Mouse (Mus musculus): ENCODE data around the gene 6430548M08Rik. TPM values are rescaled to one million over a fixed set of nuclear protein-coding genes. Genes with fewer than 3 reads are reported as not detected.

Gene 6430548M08Rik
- polyA plus RNA-seq, 1 experiment from 2014 or later = 2.2 TPM

DNA sequence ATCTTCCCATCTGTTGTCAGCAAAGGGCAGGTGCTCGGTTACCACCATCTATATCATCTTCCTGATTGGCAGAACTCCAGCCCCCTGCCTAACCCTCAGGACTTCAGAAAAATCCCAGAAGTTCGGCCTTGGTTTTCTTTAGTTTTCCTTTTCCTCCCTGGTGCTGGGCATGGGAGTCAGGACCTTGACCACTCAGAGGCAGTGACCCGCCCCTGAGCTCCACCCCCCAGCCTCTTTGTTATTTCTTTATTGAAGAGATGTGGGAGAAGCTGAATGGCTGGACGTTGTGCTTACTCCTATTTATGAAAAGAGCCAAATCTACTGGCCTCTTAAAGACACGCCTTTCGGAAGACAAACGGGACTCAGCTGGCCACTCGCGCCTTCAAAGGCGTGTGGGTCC, 646 bp upstream of the 6430548M08Rik start:
- H3K36me3 ChIP-seq = no peaks in the 10 kb centered on the region
- H3K27ac ChIP-seq = peak overlapping the region; percentile 65
- H3K27me3 ChIP-seq (ENCODE audit: low read depth, poor library complexity, severe bottlenecking) = peaks cover 54% of the 10 kb centered on the region
- peak overlapping the region; percentile 77 for H3K4me3 ChIP-seq
- H3K9me3 ChIP-seq (replicated peaks) = no peaks in the 10 kb centered on the region
- no peak for DNase-seq (ENCODE audit: low spot score)
- WGBS = 7% methylated on average over 10 of the region's 10 CpGs
- peaks cover 27% of the 10 kb centered on the region for H3K4me1 ChIP-seq

GRCm38 (mm10) chr8:120114315-120114841, 426 bp downstream of the 6430548M08Rik start:
- Histone ChIP-seq H3K36me3 (no peaks in the 10 kb centered on the region), H3K27ac (peak overlapping the region; percentile 65; the same call in 1 of the 2 replicates), H3K4me1 (peaks cover 21% of the 10 kb centered on the region), H3K9me3 (replicated peaks) (no peaks in the 10 kb centered on the region), H3K4me3 (peak overlapping the region; percentile 77), H3K27me3 (ENCODE audit: low read depth, poor library complexity, severe bottlenecking) (peaks cover 63% of the 10 kb centered on the region)
- WGBS = 2% methylated on average over 46 of the region's 46 CpGs
- DNase-seq (ENCODE audit: low spot score) = no peak

DNA sequence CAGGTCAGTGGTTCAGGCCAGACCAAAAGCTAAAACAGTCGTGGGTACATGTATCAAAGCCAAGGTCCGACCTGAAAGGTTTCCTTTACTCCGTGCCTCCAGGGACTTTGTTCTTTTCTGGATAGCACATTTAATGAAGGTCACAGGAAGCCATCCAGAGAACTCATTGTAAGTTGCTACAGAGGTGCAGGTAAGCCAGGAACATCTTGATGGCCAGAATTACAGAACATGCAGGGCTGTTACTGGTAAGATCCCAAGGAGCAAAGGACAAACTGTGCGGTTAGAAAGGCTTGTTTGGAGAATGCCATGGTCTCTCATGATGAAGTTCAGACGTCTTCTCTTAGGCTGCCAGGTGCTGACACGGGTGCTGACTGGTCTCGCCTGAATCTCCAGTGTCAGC, 2.6 kb downstream of the 6430548M08Rik start:
- Histone ChIP-seq H3K9me3 (replicated peaks) (no peaks in the 10 kb centered on the region), H3K36me3 (no peaks in the 10 kb centered on the region), H3K4me1 (peaks cover 21% of the 10 kb centered on the region), H3K4me3 (no peak overlapping the region), H3K27ac (no peak overlapping the region), H3K27me3 (ENCODE audit: low read depth, poor library complexity, severe bottlenecking) (peaks cover 78% of the 10 kb centered on the region)
- 75% methylated on average over 7 of the region's 7 CpGs for WGBS
- DNase-seq (ENCODE audit: low spot score) = no peak

DNA sequence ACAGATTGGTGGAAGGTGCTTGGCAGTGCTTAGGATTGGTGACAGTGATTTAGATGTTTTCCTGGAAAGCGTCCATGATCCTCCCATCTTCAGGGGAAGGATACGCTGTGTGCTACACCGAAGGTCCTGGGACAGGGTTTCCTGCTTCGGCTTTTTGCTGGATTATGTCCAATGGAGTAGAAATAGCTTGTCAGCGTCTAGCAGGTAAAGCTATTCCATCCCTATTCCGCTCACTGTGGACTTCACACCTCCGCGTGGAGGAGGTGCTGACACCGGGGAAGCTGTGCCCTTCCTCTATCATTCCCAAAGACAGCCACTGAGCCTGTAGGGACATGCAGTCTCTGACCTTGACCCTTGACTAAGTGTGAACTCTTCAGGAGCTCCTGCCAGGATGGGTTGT, 4.2 kb downstream of the 6430548M08Rik start:
- Histone ChIP-seq H3K9me3 (replicated peaks) (no peaks in the 10 kb centered on the region), H3K4me3 (no peak overlapping the region), H3K36me3 (no peaks in the 10 kb centered on the region), H3K27ac (no peak overlapping the region), H3K27me3 (ENCODE audit: low read depth, poor library complexity, severe bottlenecking) (peaks cover 69% of the 10 kb centered on the region), H3K4me1 (peaks cover 16% of the 10 kb centered on the region)
- 88% methylated on average over 9 of the region's 9 CpGs for WGBS
- no peak for DNase-seq (ENCODE audit: low spot score)

- Histone ChIP-seq H3K36me3 (no peaks in the 10 kb centered on the region), H3K9me3 (replicated peaks) (no peaks in the 10 kb centered on the region), H3K27ac (no peak overlapping the region), H3K4me1 (peaks cover 9% of the 10 kb centered on the region), H3K4me3 (no peak overlapping the region), H3K27me3 (ENCODE audit: low read depth, poor library complexity, severe bottlenecking) (peaks cover 69% of the 10 kb centered on the region)
- 79% methylated on average over 5 of the region's 5 CpGs for WGBS
- no peak for DNase-seq (ENCODE audit: low spot score)
Measured at GRCm38 (mm10) chr8:120118847-120119246, 4.9 kb downstream of the 6430548M08Rik start.

- 72% methylated on average over 3 of the region's 3 CpGs for WGBS
Measured at GRCm38 (mm10) chr8:120119429-120119828, 5.5 kb downstream of the 6430548M08Rik start.

GRCm38 (mm10) chr8:120119931-120120330, 6.0 kb downstream of the 6430548M08Rik start:
- H3K27me3 ChIP-seq (ENCODE audit: low read depth, poor library complexity, severe bottlenecking) = peaks cover 58% of the 10 kb centered on the region
- no peak overlapping the region for H3K27ac ChIP-seq
- DNase-seq (ENCODE audit: low spot score) = no peak
- H3K36me3 ChIP-seq = no peaks in the 10 kb centered on the region
- H3K4me1 ChIP-seq = peaks cover 3% of the 10 kb centered on the region; the same call in 1 of the 2 replicates
- H3K4me3 ChIP-seq = no peak overlapping the region
- 86% methylated on average over 6 of the region's 6 CpGs for WGBS
- no peaks in the 10 kb centered on the region for H3K9me3 ChIP-seq (replicated peaks)

More at GRCm38 (mm10) chr8:120119429-120119828, 5.5 kb downstream of the 6430548M08Rik start:
- Histone ChIP-seq H3K4me3 (no peak overlapping the region), H3K27ac (no peak overlapping the region), H3K9me3 (replicated peaks) (no peaks in the 10 kb centered on the region), H3K27me3 (ENCODE audit: low read depth, poor library complexity, severe bottlenecking) (peaks cover 63% of the 10 kb centered on the region), H3K36me3 (no peaks in the 10 kb centered on the region), H3K4me1 (peaks cover 4% of the 10 kb centered on the region)
- no peak for DNase-seq (ENCODE audit: low spot score)

- DNase-seq (ENCODE audit: low spot score) = no peak
- Histone ChIP-seq H3K9me3 (replicated peaks) (no peaks in the 10 kb centered on the region), H3K36me3 (no peaks in the 10 kb centered on the region), H3K27ac (no peak overlapping the region), H3K4me3 (no peak overlapping the region), H3K27me3 (ENCODE audit: low read depth, poor library complexity, severe bottlenecking) (peaks cover 48% of the 10 kb centered on the region), H3K4me1 (peaks cover 9% of the 10 kb centered on the region; the same call in 1 of the 2 replicates)
- 73% methylated on average over 5 of the region's 5 CpGs for WGBS
Measured at GRCm38 (mm10) chr8:120120951-120121350, 7.0 kb downstream of the 6430548M08Rik start.

- Histone ChIP-seq H3K9me3 (replicated peaks) (no peaks in the 10 kb centered on the region), H3K4me3 (no peak overlapping the region), H3K36me3 (no peaks in the 10 kb centered on the region), H3K27me3 (ENCODE audit: low read depth, poor library complexity, severe bottlenecking) (peaks cover 35% of the 10 kb centered on the region), H3K4me1 (peaks cover 28% of the 10 kb centered on the region), H3K27ac (no peak overlapping the region)
- no peak for DNase-seq (ENCODE audit: low spot score)
- 37% methylated on average over 6 of the region's 6 CpGs for WGBS
Measured at GRCm38 (mm10) chr8:120124261-120124660, 10.3 kb downstream of the 6430548M08Rik start.

- Histone ChIP-seq H3K4me3 (no peak overlapping the region), H3K4me1 (peaks cover 35% of the 10 kb centered on the region), H3K36me3 (no peaks in the 10 kb centered on the region), H3K9me3 (replicated peaks) (no peaks in the 10 kb centered on the region), H3K27me3 (ENCODE audit: low read depth, poor library complexity, severe bottlenecking) (peaks cover 29% of the 10 kb centered on the region), H3K27ac (no peak overlapping the region)
- WGBS = 73% methylated on average over 7 of the region's 7 CpGs
- DNase-seq (ENCODE audit: low spot score) = no peak
Measured at GRCm38 (mm10) chr8:120124836-120125389, 11.0 kb downstream of the 6430548M08Rik start.

GRCm38 (mm10) chr8:120126357-120127161, 12.6 kb downstream of the 6430548M08Rik start:
- peaks cover 19% of the 10 kb centered on the region; the same call in 1 of the 2 replicates for H3K27me3 ChIP-seq (ENCODE audit: low read depth, poor library complexity, severe bottlenecking)
- H3K4me3 ChIP-seq = no peak overlapping the region
- H3K9me3 ChIP-seq (replicated peaks) = no peaks in the 10 kb centered on the region
- no peak for DNase-seq (ENCODE audit: low spot score)
- peak overlapping the region; percentile 58 for H3K27ac ChIP-seq
- WGBS = 53% methylated on average over 14 of the region's 14 CpGs
- peaks cover 37% of the 10 kb centered on the region for H3K4me1 ChIP-seq
- H3K36me3 ChIP-seq = no peaks in the 10 kb centered on the region

DNA sequence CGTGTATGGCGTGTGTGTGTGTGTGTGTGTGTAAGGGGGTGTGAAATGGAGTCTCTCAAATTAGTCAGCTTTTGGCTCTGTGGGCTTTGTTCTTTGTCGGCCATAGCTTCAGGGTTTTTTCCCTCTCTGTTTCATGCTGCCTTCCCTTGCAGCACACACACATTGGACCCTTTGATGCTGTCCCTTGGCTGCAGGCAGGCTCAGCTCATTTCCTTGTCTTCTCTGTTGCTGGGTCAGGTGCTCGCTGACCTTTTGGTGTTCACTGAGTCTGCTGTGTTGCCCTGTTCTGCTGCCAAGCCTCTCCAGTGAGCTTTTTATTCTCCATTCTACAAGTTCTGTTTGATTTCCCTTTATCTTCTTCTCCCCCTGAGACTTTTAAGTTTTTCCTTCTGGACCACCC, 15.6 kb downstream of the 6430548M08Rik start:
- Histone ChIP-seq H3K27ac (peak overlapping the region; percentile 19; the same call in 1 of the 2 replicates), H3K27me3 (ENCODE audit: low read depth, poor library complexity, severe bottlenecking) (peaks cover 27% of the 10 kb centered on the region; the same call in 1 of the 2 replicates), H3K4me1 (peaks cover 37% of the 10 kb centered on the region), H3K36me3 (no peaks in the 10 kb centered on the region), H3K4me3 (no peak overlapping the region), H3K9me3 (replicated peaks) (no peaks in the 10 kb centered on the region)
- no peak for DNase-seq (ENCODE audit: low spot score)
- WGBS = 69% methylated on average over 4 of the region's 4 CpGs

- no peak for DNase-seq (ENCODE audit: low spot score)
- Histone ChIP-seq H3K27me3 (ENCODE audit: low read depth, poor library complexity, severe bottlenecking) (peaks cover 25% of the 10 kb centered on the region; the same call in 1 of the 2 replicates), H3K9me3 (replicated peaks) (no peaks in the 10 kb centered on the region), H3K4me3 (no peak overlapping the region), H3K36me3 (no peaks in the 10 kb centered on the region), H3K4me1 (peaks cover 26% of the 10 kb centered on the region), H3K27ac (no peak overlapping the region)
- 92% methylated on average over 8 of the region's 8 CpGs for WGBS
Measured at GRCm38 (mm10) chr8:120131158-120131557, 17.2 kb downstream of the 6430548M08Rik start.
